Mouse (Mus musculus): ENCODE measurements at regions not wholly inside any gene's neighbourhood (a gene's known extent, or its start where the extent isn't known, plus 50 kb on each side); places are given as distances from the start of the nearest gene placed in this dataset.

DNA sequence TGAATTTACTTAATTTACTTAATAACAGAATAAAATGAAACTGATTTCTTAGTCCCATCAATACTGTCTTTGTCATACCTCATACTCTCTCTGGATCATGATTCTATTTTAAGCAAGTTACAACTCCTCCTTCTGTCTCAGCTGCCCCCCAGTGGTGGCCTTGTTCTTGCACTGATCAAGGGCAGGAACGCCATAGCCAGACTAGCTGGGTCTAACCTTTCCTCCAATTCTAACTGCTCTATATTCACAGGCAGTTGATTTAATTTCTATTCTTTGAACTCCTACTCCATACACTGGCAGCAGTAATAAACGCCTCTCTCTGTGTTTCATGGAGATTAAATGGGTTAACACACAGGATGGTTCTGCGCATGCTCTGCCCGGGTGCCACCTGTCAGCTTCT, 87.9 kb upstream of the Rnf219 start:
- TF ChIP-seq POLR2A (IDR thresholded peaks at IDR 0.05; ENCODE audit: borderline replicate concordance, insufficient read depth, low read length) (no peak), CTCF (IDR thresholded peaks at IDR 0.05; ENCODE audit: borderline replicate concordance, insufficient read depth, low read depth, low read length) (peak; percentile 15; the same call in 1 of the 2 replicates)

All from cerebellum, adult 2 months (tissue).